Mouse (Mus musculus): ENCODE data around the gene Polr3b. TPM values are rescaled to one million over a fixed set of nuclear protein-coding genes. Genes with fewer than 3 reads are reported as not detected.

Gene Polr3b
- polyA plus RNA-seq, 1 experiment from 2014 or later = 4.9 TPM

DNA sequence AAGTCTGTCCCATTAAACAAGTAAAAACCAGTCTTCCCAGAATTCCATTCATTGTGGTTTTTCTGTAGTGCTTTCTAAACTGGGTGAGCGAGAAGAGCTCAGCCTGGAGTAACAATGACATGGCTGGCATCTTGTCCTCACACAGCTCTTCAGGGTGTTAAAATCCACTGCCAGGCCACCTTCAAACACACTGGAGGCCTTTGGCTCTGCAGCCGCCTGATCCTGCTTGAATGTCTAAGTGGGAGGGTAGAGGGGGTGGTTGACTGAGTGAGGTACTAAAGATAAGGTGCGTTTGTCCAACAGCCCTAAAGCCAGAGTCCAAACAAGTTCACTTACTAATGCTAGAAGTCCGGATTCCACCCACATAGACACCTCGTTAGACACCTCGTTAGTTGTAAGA is 85.1 kb downstream of the Polr3b start:
- Histone ChIP-seq H3K9ac (ENCODE audit: low read depth, low read length) (no peak overlapping the region), H3K4me2 (ENCODE audit: low read depth, low read length) (no peak overlapping the region), H3K9me3 (replicated peaks; ENCODE audit: control insufficient read depth, low read length) (no peaks in the 10 kb centered on the region), H3K4me3 (ENCODE audit: low read depth, low read length) (no peak overlapping the region), H3K36me3 (ENCODE audit: control insufficient read depth, insufficient read depth) (no peaks in the 10 kb centered on the region; the same call in 1 of the 2 replicates), H3K4me1 (ENCODE audit: control insufficient read depth, low read depth, low read length) (peaks cover 2% of the 10 kb centered on the region; the same call in 1 of the 2 replicates), H3K27ac (ENCODE audit: low read length) (0 out of 2 replicates have a peak overlapping the region, but pooled peaks have one; percentile 29), H3K27me3 (ENCODE audit: control insufficient read depth, insufficient read depth, low read depth, low read length) (no peaks in the 10 kb centered on the region)
- ATAC-seq (ENCODE audit: low read depth) = peak; percentile 56
- 58% methylated on average over 6 of the region's 6 CpGs for WGBS (ENCODE audit: insufficient replicate concordance)

DNA sequence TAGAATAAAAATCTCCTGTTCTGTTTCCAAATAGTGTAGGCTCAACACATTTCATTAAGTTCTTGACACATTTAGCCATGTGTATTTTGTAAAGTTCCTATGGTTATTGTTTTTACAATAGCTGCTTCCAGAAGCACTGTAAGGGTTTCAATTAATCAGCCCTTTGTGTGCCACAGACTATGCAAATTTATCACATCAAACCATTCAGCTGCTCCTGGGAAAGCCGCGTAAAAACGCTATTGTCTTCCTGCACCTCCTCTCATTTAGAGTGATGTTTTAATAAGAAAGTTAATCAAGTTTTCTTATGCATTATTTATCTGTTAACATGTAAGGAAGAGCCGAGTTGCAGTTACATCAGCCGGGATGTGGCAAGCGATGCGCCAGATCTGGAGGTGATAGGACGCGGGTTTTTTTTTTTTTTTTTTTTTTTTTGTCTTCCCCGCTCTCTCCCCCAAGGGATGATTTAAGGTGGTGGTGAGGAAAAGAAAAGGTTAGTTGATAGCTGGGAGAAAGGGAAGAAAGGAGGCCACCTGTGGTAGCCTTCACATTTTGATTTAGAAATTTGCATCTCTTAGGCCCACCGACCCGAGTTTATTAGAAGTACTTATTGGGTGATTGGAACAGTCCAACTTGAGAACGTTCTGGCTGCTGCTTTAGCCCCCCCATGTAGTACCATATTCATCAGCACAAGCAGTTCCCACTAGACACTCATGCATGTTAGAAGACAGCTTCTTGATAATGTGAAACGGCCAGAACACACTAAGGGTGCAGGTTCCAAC is 85.8 kb downstream of the Polr3b start:
- Histone ChIP-seq H3K27me3 (ENCODE audit: control insufficient read depth, insufficient read depth, low read depth, low read length) (no peaks in the 10 kb centered on the region), H3K4me2 (ENCODE audit: low read depth, low read length) (no peak overlapping the region), H3K4me1 (ENCODE audit: control insufficient read depth, low read depth, low read length) (no peaks in the 10 kb centered on the region; the same call in 1 of the 2 replicates), H3K9ac (ENCODE audit: low read depth, low read length) (no peak overlapping the region), H3K9me3 (replicated peaks; ENCODE audit: control insufficient read depth, low read length) (no peaks in the 10 kb centered on the region), H3K4me3 (ENCODE audit: low read depth, low read length) (no peak overlapping the region), H3K27ac (ENCODE audit: low read length) (0 out of 2 replicates have a peak overlapping the region, but pooled peaks have one; percentile 29), H3K36me3 (ENCODE audit: control insufficient read depth, insufficient read depth) (no peaks in the 10 kb centered on the region)
- 68% methylated on average over 14 of the region's 14 CpGs for WGBS (ENCODE audit: insufficient replicate concordance)
- ATAC-seq (ENCODE audit: low read depth) = no peak

DNA sequence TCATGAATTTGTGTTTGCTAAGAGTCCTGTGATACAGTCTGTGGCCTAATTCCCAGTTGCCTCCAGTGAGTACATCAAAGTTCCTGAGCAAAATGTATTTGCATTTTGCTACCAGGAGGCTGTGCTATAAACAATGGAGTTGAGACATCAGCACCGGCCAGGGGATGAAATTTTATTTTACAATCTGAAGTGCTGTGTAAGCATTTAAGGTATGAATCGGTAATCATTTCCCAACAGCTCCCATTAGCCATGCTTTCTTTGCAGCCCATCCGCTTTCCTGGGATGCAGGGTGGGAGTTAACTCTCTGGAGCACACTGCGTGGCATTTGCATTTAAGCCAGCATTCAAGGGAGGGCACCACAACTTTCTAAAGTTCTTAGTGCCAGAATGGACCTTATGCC is 88.1 kb downstream of the Polr3b start:
- H3K27ac ChIP-seq (ENCODE audit: low read length) = no peak overlapping the region
- no peak overlapping the region for H3K9ac ChIP-seq (ENCODE audit: low read depth, low read length)
- 69% methylated on average over 4 of the region's 4 CpGs for WGBS (ENCODE audit: insufficient replicate concordance)
- no peaks in the 10 kb centered on the region for H3K36me3 ChIP-seq (ENCODE audit: control insufficient read depth, insufficient read depth)
- ATAC-seq (ENCODE audit: low read depth) = no peak
- H3K4me2 ChIP-seq (ENCODE audit: low read depth, low read length) = no peak overlapping the region
- H3K4me3 ChIP-seq (ENCODE audit: low read depth, low read length) = no peak overlapping the region
- H3K9me3 ChIP-seq (replicated peaks; ENCODE audit: control insufficient read depth, low read length) = no peaks in the 10 kb centered on the region
- H3K4me1 ChIP-seq (ENCODE audit: control insufficient read depth, low read depth, low read length) = no peaks in the 10 kb centered on the region; the same call in 1 of the 2 replicates
- no peaks in the 10 kb centered on the region for H3K27me3 ChIP-seq (ENCODE audit: control insufficient read depth, insufficient read depth, low read depth, low read length)

DNA sequence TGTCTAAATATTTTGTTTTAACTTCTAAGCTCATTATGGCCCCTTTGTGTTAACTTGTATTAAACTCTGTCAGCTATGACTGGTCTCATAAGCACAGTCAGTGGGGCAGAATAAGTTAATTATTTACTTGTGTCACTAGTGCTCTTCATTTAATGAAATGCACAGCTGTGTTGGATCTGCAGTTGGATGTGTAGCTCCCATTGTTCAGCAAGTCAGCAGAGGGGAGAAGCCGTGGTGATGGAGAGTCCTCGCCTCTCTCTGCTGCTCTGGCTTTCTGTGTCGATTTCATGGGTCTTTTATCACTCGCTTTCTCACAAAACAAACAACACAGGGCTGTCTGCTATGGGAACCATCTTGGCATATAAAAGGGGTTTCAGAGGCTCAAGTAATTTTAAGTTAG is 88.7 kb downstream of the Polr3b start:
- Histone ChIP-seq H3K9me3 (replicated peaks; ENCODE audit: control insufficient read depth, low read length) (no peaks in the 10 kb centered on the region), H3K27me3 (ENCODE audit: control insufficient read depth, insufficient read depth, low read depth, low read length) (no peaks in the 10 kb centered on the region), H3K9ac (ENCODE audit: low read depth, low read length) (no peak overlapping the region), H3K27ac (ENCODE audit: low read length) (no peak overlapping the region), H3K4me2 (ENCODE audit: low read depth, low read length) (no peak overlapping the region), H3K36me3 (ENCODE audit: control insufficient read depth, insufficient read depth) (no peaks in the 10 kb centered on the region), H3K4me3 (ENCODE audit: low read depth, low read length) (no peak overlapping the region), H3K4me1 (ENCODE audit: control insufficient read depth, low read depth, low read length) (no peaks in the 10 kb centered on the region; the same call in 1 of the 2 replicates)
- WGBS (ENCODE audit: insufficient replicate concordance) = 58% methylated on average over 4 of the region's 4 CpGs
- ATAC-seq (ENCODE audit: low read depth) = no peak

DNA sequence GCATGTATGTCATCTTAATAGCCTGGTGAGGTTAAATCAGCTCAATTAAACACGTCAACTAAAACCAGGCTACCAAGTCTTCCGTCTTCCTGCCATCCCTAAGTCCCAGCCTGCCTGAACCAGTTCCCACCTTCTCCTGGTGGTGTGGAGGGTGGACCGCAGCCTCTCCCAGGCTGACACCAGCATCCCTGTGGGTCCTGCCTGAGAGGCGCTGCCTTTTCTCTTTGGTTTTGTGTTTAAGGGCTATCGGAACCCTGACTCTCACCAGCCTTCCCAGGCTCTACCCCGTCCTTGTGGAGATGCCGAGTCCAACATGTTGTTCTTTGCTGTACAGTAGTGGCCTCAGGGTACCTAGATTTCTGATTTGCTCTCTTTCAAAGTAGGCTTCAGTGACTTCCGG is 89.4 kb downstream of the Polr3b start:
- no peaks in the 10 kb centered on the region for H3K36me3 ChIP-seq (ENCODE audit: control insufficient read depth, insufficient read depth)
- H3K27me3 ChIP-seq (ENCODE audit: control insufficient read depth, insufficient read depth, low read depth, low read length) = no peaks in the 10 kb centered on the region
- no peak overlapping the region for H3K4me3 ChIP-seq (ENCODE audit: low read depth, low read length)
- no peak overlapping the region for H3K4me2 ChIP-seq (ENCODE audit: low read depth, low read length)
- no peak for ATAC-seq (ENCODE audit: low read depth)
- no peaks in the 10 kb centered on the region; the same call in 1 of the 2 replicates for H3K4me1 ChIP-seq (ENCODE audit: control insufficient read depth, low read depth, low read length)
- no peak overlapping the region for H3K9ac ChIP-seq (ENCODE audit: low read depth, low read length)
- H3K9me3 ChIP-seq (replicated peaks; ENCODE audit: control insufficient read depth, low read length) = no peaks in the 10 kb centered on the region
- H3K27ac ChIP-seq (ENCODE audit: low read length) = no peak overlapping the region
- WGBS (ENCODE audit: insufficient replicate concordance) = 86% methylated on average over 8 of the region's 8 CpGs

DNA sequence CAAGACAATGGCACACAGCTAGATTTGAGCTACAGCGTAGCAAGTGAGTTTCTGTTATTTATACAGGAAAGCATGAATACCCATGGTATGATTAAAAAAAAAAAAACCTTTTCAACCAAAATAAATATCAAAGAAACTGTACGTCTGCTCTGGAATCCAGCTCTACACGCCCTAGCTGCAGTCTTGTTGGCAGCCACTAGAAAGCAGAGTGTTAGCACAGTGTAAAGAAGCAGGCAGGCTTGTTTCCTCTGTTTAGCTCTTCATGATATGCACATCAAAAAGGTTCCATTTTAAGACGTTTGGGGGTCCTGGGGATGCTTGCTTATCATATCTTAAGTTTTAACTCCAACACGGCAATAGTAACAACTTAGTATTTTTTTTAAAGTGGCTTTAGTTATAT is 89.8 kb downstream of the Polr3b start:
- Histone ChIP-seq H3K9ac (ENCODE audit: low read depth, low read length) (no peak overlapping the region), H3K27me3 (ENCODE audit: control insufficient read depth, insufficient read depth, low read depth, low read length) (no peaks in the 10 kb centered on the region), H3K4me2 (ENCODE audit: low read depth, low read length) (no peak overlapping the region), H3K27ac (ENCODE audit: low read length) (no peak overlapping the region), H3K4me1 (ENCODE audit: control insufficient read depth, low read depth, low read length) (no peaks in the 10 kb centered on the region; the same call in 1 of the 2 replicates), H3K9me3 (replicated peaks; ENCODE audit: control insufficient read depth, low read length) (no peaks in the 10 kb centered on the region), H3K36me3 (ENCODE audit: control insufficient read depth, insufficient read depth) (no peaks in the 10 kb centered on the region), H3K4me3 (ENCODE audit: low read depth, low read length) (no peak overlapping the region)
- WGBS (ENCODE audit: insufficient replicate concordance) = 69% methylated on average over 5 of the region's 5 CpGs
- no peak for ATAC-seq (ENCODE audit: low read depth)

DNA sequence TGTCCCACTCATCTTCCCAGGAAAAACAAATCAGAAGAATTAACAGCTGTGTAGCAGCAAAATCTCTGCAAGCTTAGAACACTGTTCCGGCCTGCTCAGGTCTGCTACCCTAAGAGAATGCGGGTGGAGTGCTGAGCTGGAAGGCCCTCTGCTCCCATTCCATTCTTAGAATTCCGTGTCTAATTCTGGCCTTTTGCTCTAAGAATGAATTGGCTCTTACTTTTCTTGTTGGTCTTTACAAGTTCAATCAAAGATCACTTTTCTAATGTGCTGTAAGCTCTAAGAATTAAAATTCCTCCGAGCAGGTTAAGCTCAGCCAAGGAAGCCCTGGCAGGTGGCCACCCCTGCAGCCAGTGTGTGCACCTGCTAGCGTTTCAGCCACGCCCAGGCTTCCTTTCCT is 90.4 kb downstream of the Polr3b start:
- Histone ChIP-seq H3K4me2 (ENCODE audit: low read depth, low read length) (no peak overlapping the region), H3K36me3 (ENCODE audit: control insufficient read depth, insufficient read depth) (no peaks in the 10 kb centered on the region), H3K9ac (ENCODE audit: low read depth, low read length) (no peak overlapping the region), H3K27me3 (ENCODE audit: control insufficient read depth, insufficient read depth, low read depth, low read length) (no peaks in the 10 kb centered on the region), H3K27ac (ENCODE audit: low read length) (no peak overlapping the region), H3K9me3 (replicated peaks; ENCODE audit: control insufficient read depth, low read length) (no peaks in the 10 kb centered on the region), H3K4me1 (ENCODE audit: control insufficient read depth, low read depth, low read length) (no peaks in the 10 kb centered on the region; the same call in 1 of the 2 replicates), H3K4me3 (ENCODE audit: low read depth, low read length) (no peak overlapping the region)
- 75% methylated on average over 6 of the region's 6 CpGs for WGBS (ENCODE audit: insufficient replicate concordance)
- no peak for ATAC-seq (ENCODE audit: low read depth)

DNA sequence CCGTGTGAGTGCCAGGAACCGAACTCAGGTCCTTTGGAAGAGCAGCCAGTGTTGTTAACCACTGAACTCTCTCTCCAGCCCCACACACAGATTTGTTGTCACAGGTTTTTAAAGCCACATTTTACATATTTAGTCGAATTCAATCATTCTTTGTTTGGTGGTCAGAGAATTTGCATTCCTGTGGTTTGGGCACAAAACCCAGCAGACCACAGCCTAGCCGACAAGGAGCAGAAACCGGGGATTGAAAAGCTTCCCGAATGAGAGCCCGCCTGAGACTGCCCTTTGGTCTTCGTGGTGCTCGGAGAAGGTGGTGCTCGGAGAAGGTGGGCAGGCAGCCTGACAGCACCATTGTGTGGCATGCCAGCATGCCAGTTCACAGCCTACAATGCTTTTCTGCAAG is 91.0 kb downstream of the Polr3b start:
- Histone ChIP-seq H3K9me3 (replicated peaks; ENCODE audit: control insufficient read depth, low read length) (no peaks in the 10 kb centered on the region), H3K9ac (ENCODE audit: low read depth, low read length) (no peak overlapping the region), H3K4me2 (ENCODE audit: low read depth, low read length) (no peak overlapping the region), H3K4me3 (ENCODE audit: low read depth, low read length) (no peak overlapping the region), H3K4me1 (ENCODE audit: control insufficient read depth, low read depth, low read length) (no peaks in the 10 kb centered on the region; the same call in 1 of the 2 replicates), H3K27me3 (ENCODE audit: control insufficient read depth, insufficient read depth, low read depth, low read length) (no peaks in the 10 kb centered on the region), H3K27ac (ENCODE audit: low read length) (no peak overlapping the region), H3K36me3 (ENCODE audit: control insufficient read depth, insufficient read depth) (no peaks in the 10 kb centered on the region)
- WGBS (ENCODE audit: insufficient replicate concordance) = 67% methylated on average over 10 of the region's 10 CpGs
- no peak for ATAC-seq (ENCODE audit: low read depth)

DNA sequence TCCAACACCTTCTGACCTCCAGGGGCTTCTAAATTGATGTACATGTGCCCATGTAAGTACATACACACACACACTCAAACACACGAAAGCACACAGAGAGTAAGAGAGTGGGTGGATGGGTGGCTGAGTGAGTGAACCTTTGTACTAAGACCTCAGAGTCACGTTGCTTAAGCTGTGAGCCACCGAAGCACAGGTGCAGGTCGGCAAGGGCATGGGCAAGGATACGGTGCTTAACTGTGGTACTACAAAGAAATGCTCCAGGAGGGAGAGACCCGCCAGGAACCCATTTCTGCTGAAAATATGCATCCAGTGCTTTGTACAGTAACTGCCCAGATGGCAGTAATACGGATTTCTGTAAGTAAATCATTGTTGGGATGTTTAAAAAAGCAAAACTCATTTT is 93.5 kb downstream of the Polr3b start:
- H3K4me3 ChIP-seq (ENCODE audit: low read depth, low read length) = no peak overlapping the region
- no peaks in the 10 kb centered on the region for H3K27me3 ChIP-seq (ENCODE audit: control insufficient read depth, insufficient read depth, low read depth, low read length)
- no peak overlapping the region for H3K9ac ChIP-seq (ENCODE audit: low read depth, low read length)
- no peaks in the 10 kb centered on the region for H3K9me3 ChIP-seq (replicated peaks; ENCODE audit: control insufficient read depth, low read length)
- 66% methylated on average over 7 of the region's 7 CpGs for WGBS (ENCODE audit: insufficient replicate concordance)
- H3K27ac ChIP-seq (ENCODE audit: low read length) = no peak overlapping the region
- no peaks in the 10 kb centered on the region for H3K4me1 ChIP-seq (ENCODE audit: control insufficient read depth, low read depth, low read length)
- H3K36me3 ChIP-seq (ENCODE audit: control insufficient read depth, insufficient read depth) = no peaks in the 10 kb centered on the region
- no peak overlapping the region for H3K4me2 ChIP-seq (ENCODE audit: low read depth, low read length)
- 0 out of 2 replicates have a peak, but pooled peaks have one; percentile 21 for ATAC-seq (ENCODE audit: low read depth)
